Mouse (Mus musculus) kidney, embryonic 15.5 days (tissue): ENCODE results near the gene Mcpt2. TPM values are rescaled to one million over a fixed set of nuclear protein-coding genes. Genes with fewer than 3 reads are reported as not detected.

Experiments
- ATAC-seq: fragments of 200-750 bp; cut with Nextera tagmentation; replicated peaks from 2 replicates; pipeline ENCODE4 v1.8.0; 2017; ENCODE audit warnings: moderate TSS enrichment; ENCODE audit not compliant: low FRiP score
- H3K27ac ChIP-seq: fragments of 300-500 bp; sonication (generic); 2 replicates; pipeline ENCODE4 v1.5.1; 2015; ENCODE audit warnings: mild to moderate bottlenecking, inconsistent platforms
- H3K27me3 ChIP-seq: fragments of 300-500 bp; sonication (generic); 2 replicates; pipeline ENCODE4 v1.6.1; 2015; ENCODE audit warnings: inconsistent platforms
- H3K36me3 ChIP-seq: fragments of 300-500 bp; sonication (generic); 2 replicates; pipeline ENCODE4 v1.6.1; 2015; ENCODE audit warnings: inconsistent platforms
- H3K4me1 ChIP-seq: fragments of 300-500 bp; sonication (generic); 2 replicates; pipeline ENCODE4 v1.6.1; 2015; ENCODE audit warnings: inconsistent platforms
- H3K4me2 ChIP-seq: fragments of 300-500 bp; sonication (generic); 2 replicates; pipeline ENCODE4 v1.6.1; 2015; ENCODE audit warnings: moderate library complexity, mild to moderate bottlenecking, inconsistent platforms
- H3K4me3 ChIP-seq: fragments of 300-500 bp; sonication (generic); replicated peaks from 2 replicates; pipeline ENCODE4 v1.5.1; 2015; ENCODE audit warnings: mild to moderate bottlenecking, inconsistent platforms
- H3K9ac ChIP-seq: fragments of 300-500 bp; sonication (generic); 2 replicates; pipeline ENCODE4 v1.6.1; 2015; ENCODE audit warnings: mild to moderate bottlenecking, inconsistent platforms
- H3K9me3 ChIP-seq: fragments of 300-500 bp; sonication (generic); replicated peaks from 2 replicates; pipeline ENCODE4 v1.6.1; 2016; ENCODE audit warnings: inconsistent platforms
- WGBS: fragments of 180-500 bp; shearing (Covaris S2); methylation state at CpG from one replicate; pipeline ENCODE4 v1.1.7; 2015; ENCODE audit warnings: mixed read lengths; 5-methylcytosine and 5-hydroxymethylcytosine counted together
- microRNA-seq: library from miRNA; unstranded; fragments of <30 nt; microRNA quantifications from one replicate; pipeline ENCODE4, GENCODE M21; 2016
- polyA plus RNA-seq: library from polyadenylated mRNA; unstranded; fragments of >200 nt; fragmentation: Nextera tagmentation; extraction: Ambion mirVana; gene quantifications from 2 replicates; pipeline ENCODE4 v1.2.1, GENCODE M21; 2015

Mcpt2 gene
- polyA plus RNA-seq, 1 experiment from 2014 or later, result not detected

- 70% methylated on average over 3 of the region's 3 CpGs for WGBS
- Histone ChIP-seq H3K4me2 (no peak overlapping the region), H3K27ac (no peak overlapping the region), H3K9me3 (no peaks in the 10 kb centered on the region), H3K4me1 (no peaks in the 10 kb centered on the region), H3K4me3 (no peak overlapping the region), H3K36me3 (no peaks in the 10 kb centered on the region), H3K9ac (no peak overlapping the region), H3K27me3 (no peaks in the 10 kb centered on the region)
- no peak for ATAC-seq
Measured at GRCm38 (mm10) chr14:56086711-56087110, 44.9 kb downstream of the Mcpt2 start.

GRCm38 (mm10) chr14:56093353-56093752 is 51.5 kb downstream of the Mcpt2 start:
- no peaks in the 10 kb centered on the region for H3K27me3 ChIP-seq
- no peak for ATAC-seq
- WGBS, result 65% methylated on average over 2 of the region's 2 CpGs
- H3K4me2 ChIP-seq, result no peak overlapping the region
- no peak overlapping the region for H3K4me3 ChIP-seq
- no peak overlapping the region for H3K9ac ChIP-seq
- no peaks in the 10 kb centered on the region for H3K4me1 ChIP-seq
- H3K36me3 ChIP-seq, result no peaks in the 10 kb centered on the region
- H3K9me3 ChIP-seq, result no peaks in the 10 kb centered on the region
- H3K27ac ChIP-seq, result no peak overlapping the region

Small RNA genes within 50 kb of the gene (microRNA-seq; reads per million reads assigned to microRNA genes)
- gene Mir6949, result not detected

Other genes with a start within 250 kb of the Mcpt2 start
- 32.2 and 39.9 TPM in 2 replicates for gene Nfatc4, start 218.9 kb upstream of the Mcpt2 start, polyA plus RNA-seq
- gene Nynrin, start 188.0 kb upstream of the Mcpt2 start, polyA plus RNA-seq, result 20.7 and 22.4 TPM in 2 replicates
- 0.33 and 0.65 TPM in 2 replicates for gene Cbln3, start 157.6 kb upstream of the Mcpt2 start, polyA plus RNA-seq
- gene Khnyn, start 157.1 kb upstream of the Mcpt2 start, polyA plus RNA-seq, result 18.0 and 19.5 TPM in 2 replicates
- gene Sdr39u1, start 141.7 kb upstream of the Mcpt2 start, polyA plus RNA-seq, result 56.6 and 63.8 TPM in 2 replicates
- gene Cma1, start 97.4 kb upstream of the Mcpt2 start, polyA plus RNA-seq, result 2.1 and 2.6 TPM in 2 replicates
- gene Cma2, start 91.1 kb upstream of the Mcpt2 start, polyA plus RNA-seq, result not detected in 2 replicates
- gene Mcpt1, start 24.1 kb upstream of the Mcpt2 start, polyA plus RNA-seq, result not detected in 2 replicates
- gene Mcpt9, start 11.5 kb upstream of the Mcpt2 start, polyA plus RNA-seq, result not detected in 2 replicates
- gene Mcpt4, start 20.3 kb downstream of the Mcpt2 start, polyA plus RNA-seq, result not detected in 2 replicates
- 0.27 and 0.38 TPM in 2 replicates for gene Mcpt8, start 43.2 kb downstream of the Mcpt2 start, polyA plus RNA-seq
- 0.50 and 0.64 TPM in 2 replicates for gene Ctsg, start 60.5 kb downstream of the Mcpt2 start, polyA plus RNA-seq
- not detected in 2 replicates for gene Gzme, start 78.6 kb downstream of the Mcpt2 start, polyA plus RNA-seq
- gene Gzmd, start 90.6 kb downstream of the Mcpt2 start, polyA plus RNA-seq, result not detected in 2 replicates
- not detected in 2 replicates for gene Gzmg, start 117.5 kb downstream of the Mcpt2 start, polyA plus RNA-seq
- gene Gzmn, start 132.6 kb downstream of the Mcpt2 start, polyA plus RNA-seq, result not detected in 2 replicates
- not detected in 2 replicates for gene Gzmf, start 169.4 kb downstream of the Mcpt2 start, polyA plus RNA-seq
- not detected in 2 replicates for gene Gzmc, start 192.6 kb downstream of the Mcpt2 start, polyA plus RNA-seq
- 0.25 TPM in 1 of 2 replicates, not detected in the other for gene Gzmb, start 220.2 kb downstream of the Mcpt2 start, polyA plus RNA-seq